Mouse (Mus musculus) neural tube, postnatal 0 days (tissue): Measurements from ENCODE around the gene Platr17. TPM values are rescaled to one million over a fixed set of nuclear protein-coding genes. Genes with fewer than 3 reads are reported as not detected.

Experiments
- microRNA-seq: library from miRNA; unstranded; fragments of <30 nt; microRNA quantifications from one replicate; pipeline ENCODE4, GENCODE M21; 2016
- polyA plus RNA-seq: library from polyadenylated mRNA; unstranded; fragments of >200 nt; fragmentation: Nextera tagmentation; extraction: Ambion mirVana; gene quantifications from 2 replicates; pipeline ENCODE4 v1.2.1, GENCODE M21; 2015

Platr17 gene
- polyA plus RNA-seq = 1.4 and 1.5 TPM in 2 replicates

DNA sequence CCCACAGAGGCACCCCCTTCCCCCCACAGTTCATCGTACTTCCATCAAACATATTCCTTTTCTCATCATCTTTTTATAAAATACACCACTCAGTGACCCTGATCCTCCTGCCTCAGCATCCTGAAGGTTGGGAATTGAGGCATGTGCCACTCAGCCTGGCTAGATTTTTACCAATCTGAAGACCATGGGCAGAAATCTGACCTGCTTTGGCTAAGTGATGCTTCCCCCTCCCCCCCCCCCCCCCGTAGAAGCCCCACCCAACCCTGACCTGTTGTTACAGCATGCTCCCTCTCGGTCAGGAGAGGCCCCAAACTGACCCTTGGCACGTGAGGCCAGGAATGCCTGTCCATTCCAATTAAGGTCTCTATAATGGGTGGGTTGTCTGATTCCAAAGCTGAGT lies at the start of gene Platr17:
Platr17 (plus strand) TSS at position 301 of the 400 bp plus-strand sequence.

GRCm38 (mm10) chr17:33873537-33873936 lies 31.4 kb upstream of the Platr17 start, which contains the start of gene Gm7029:
TSS of gene Gm7029 (plus strand) at chr17:33873837.

GRCm38 (mm10) chr17:33890533-33891059 lies 14.3 kb upstream of the Platr17 start, which contains the start of gene Kifc1:
TSS of gene Kifc1 (minus strand) at chr17:33890661.

GRCm38 (mm10) chr17:33909077-33909868 lies 4.3 kb downstream of the Platr17 start, which contains the start of gene Daxx:
TSS of gene Daxx (plus strand) at chr17:33909414.

DNA sequence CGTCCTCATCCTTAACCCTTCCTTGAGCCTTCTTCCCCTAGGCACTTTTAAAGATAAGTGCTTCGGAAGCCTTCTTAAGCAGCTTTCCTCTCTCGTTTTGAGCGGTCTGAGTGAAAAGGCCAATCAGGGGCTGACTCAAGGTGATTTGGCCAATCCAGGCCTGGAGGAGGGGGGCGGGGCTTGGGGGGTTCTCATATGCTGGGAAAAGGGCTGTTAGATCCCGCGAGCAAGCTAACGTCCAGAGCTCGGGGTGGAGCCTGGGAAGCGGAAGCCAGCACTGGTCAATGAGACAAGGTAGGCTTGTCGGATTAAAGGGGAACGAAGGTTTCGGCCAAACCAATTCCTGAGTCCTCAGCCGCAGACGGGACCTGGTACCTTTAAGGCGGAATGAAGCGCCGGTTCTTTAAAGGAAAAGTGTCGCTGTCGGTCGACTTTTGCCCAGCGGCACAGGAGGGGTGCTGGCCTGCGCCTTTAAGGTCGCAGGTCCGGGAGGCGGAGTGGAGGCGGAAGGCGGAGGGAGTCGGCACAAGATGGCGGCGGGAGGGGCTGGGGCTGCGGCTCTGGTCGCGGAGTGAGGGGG lies 10.8 kb downstream of the Platr17 start, which contains the start of the genes Tapbp and Zbtb22:
Tapbp (plus strand) TSS at position 229 of the 580 bp plus-strand sequence.
Zbtb22 (plus strand) TSS at position 234 of the 580 bp plus-strand sequence.

DNA sequence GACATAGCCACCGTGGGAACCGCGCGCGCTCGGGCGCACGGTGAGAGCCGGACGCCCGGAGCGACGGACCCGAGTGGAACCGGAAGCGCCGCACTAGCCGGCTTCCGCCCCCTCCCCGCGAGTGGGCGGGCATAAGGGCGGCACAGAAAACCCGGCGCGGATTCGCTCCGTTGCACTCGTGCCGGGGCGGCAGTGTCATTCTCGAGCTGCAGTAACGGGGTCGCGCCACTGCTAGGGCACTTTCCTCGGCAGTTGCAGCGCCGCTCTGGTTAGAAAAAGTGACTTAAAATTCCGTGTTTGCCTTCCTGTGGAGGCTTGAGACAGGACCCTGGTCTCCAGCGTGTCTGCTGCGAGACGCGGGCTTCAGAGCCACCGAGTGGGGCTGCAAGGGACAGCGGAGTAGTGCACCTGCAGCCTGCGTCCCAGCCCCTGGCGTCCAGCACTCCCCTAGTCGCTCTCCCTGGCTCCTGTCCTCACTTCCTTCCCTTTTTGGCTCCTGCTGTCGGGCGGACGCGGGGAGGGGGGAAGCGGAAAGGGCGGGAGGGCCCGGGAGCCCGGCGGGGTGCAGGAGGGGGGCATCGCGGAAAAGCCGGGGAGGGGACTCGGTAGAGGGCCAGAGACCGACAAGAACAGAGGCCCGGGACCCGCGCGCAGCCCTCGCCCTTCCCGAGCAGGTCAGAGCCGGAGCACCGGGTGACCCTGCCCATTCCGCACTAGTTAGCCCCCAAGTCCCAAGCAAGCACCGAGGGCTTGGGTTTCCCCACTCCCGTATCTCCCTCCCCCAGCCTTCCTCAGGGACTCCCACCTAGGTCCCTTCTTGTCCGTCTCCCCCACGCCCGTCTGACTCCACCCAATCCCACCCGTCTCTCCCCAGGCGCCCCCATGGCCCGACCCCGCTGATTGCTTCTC lies 24.7 kb downstream of the Platr17 start, which contains the start of gene Rgl2:
Rgl2 (plus strand) TSS at position 173 of the 909 bp plus-strand sequence.

GRCm38 (mm10) chr17:33940206-33940805 lies 35.4 kb downstream of the Platr17 start, which contains the start of the genes Pfdn6 and Wdr46:
TSS of gene Pfdn6 (minus strand) at chr17:33940343.
TSS of gene Wdr46 (plus strand) at chr17:33940660.

GRCm38 (mm10) chr17:33951021-33951946 lies 46.3 kb downstream of the Platr17 start, which contains the start of gene B3galt4:
TSS of gene B3galt4 (minus strand) at chr17:33951488.

DNA sequence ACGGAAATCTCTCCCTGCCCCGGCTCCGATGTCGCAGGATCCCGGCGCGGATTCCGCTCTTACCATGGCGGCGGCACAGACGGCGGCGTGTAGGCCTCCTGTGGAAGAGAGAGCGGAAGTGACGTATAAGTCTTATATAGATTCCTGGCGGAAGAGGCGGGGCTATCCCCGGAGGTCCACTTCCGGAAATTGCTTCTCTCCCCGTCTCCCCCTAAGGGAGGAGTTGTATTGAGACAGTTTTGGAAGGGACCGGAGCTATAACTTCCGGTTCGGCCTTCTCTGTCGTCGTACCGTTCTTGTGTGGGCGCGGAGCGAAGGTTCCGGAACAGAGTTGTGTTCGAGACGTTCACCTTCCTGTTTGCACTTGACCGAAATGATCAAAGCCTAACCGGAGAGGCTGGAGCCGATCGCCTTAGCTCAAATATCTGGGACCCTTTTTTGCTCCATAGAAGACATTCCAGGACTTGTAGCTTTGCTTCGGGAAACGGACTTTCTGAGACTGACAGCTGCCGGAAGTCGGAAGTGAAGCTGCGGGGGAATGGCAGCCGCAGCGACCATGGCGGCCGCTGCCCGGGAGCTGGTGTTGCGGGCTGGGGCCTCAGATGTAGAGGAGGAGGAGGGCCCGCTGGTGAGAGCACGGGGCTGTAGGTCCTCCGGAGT lies 50.8 kb downstream of the Platr17 start, which contains the start of the genes Vps52 and Rps18:
Vps52 (plus strand) TSS at position 258 of the 660 bp plus-strand sequence.
Rps18 (minus strand) TSS at position 447 of the 660 bp plus-strand sequence.

Small RNA genes lying within 50 kb of the gene (microRNA-seq; reads per million reads assigned to microRNA genes)
- gene Gm27740 = not detected

Other genes starting within 250 kb of the Platr17 start
- 101 and 115 TPM in 2 replicates for gene Hnrnpm, start 218.3 kb upstream of the Platr17 start, polyA plus RNA-seq
- gene March2, start 186.5 kb upstream of the Platr17 start, polyA plus RNA-seq = 76.0 and 80.0 TPM in 2 replicates
- gene Rab11b, start 144.6 kb upstream of the Platr17 start, polyA plus RNA-seq = 488 and 491 TPM in 2 replicates
- gene Angptl4, start 123.3 kb upstream of the Platr17 start, polyA plus RNA-seq = 41.0 and 44.6 TPM in 2 replicates
- gene Kank3, start 94.6 kb upstream of the Platr17 start, polyA plus RNA-seq = 38.1 and 42.0 TPM in 2 replicates
- 552 and 646 TPM in 2 replicates for gene Rps28, start 80.6 kb upstream of the Platr17 start, polyA plus RNA-seq
- gene Ndufa7, start 80.6 kb upstream of the Platr17 start, polyA plus RNA-seq = 595 and 638 TPM in 2 replicates
- gene Cd320, start 62.0 kb upstream of the Platr17 start, polyA plus RNA-seq = 51.5 and 57.3 TPM in 2 replicates
- not detected in 2 replicates for gene Gm7029, start 31.3 kb upstream of the Platr17 start, polyA plus RNA-seq
- gene Kifc1, start 14.5 kb upstream of the Platr17 start, polyA plus RNA-seq = 1.6 TPM in 2 replicates
- 40.7 and 43.3 TPM in 2 replicates for gene Daxx, start 4.3 kb downstream of the Platr17 start, polyA plus RNA-seq
- 47.9 and 55.8 TPM in 2 replicates for gene Tapbp, start 10.8 kb downstream of the Platr17 start, polyA plus RNA-seq
- 18.3 and 18.5 TPM in 2 replicates for gene Zbtb22, start 10.8 kb downstream of the Platr17 start, polyA plus RNA-seq
- gene Rgl2, start 24.4 kb downstream of the Platr17 start, polyA plus RNA-seq = 40.2 and 49.4 TPM in 2 replicates
- 181 TPM in 2 replicates for gene Pfdn6, start 35.2 kb downstream of the Platr17 start, polyA plus RNA-seq
- gene Wdr46, start 35.5 kb downstream of the Platr17 start, polyA plus RNA-seq = 17.0 and 17.9 TPM in 2 replicates
- gene B3galt4, start 46.4 kb downstream of the Platr17 start, polyA plus RNA-seq = 13.6 and 15.4 TPM in 2 replicates
- 60.0 and 63.3 TPM in 2 replicates for gene Vps52, start 50.7 kb downstream of the Platr17 start, polyA plus RNA-seq
- gene Rps18, start 50.9 kb downstream of the Platr17 start, polyA plus RNA-seq = 872 and 906 TPM in 2 replicates
- gene H2-K1, start 95.2 kb downstream of the Platr17 start, polyA plus RNA-seq = 23.9 and 24.3 TPM in 2 replicates
- 21.7 and 24.2 TPM in 2 replicates for gene Ring1, start 119.5 kb downstream of the Platr17 start, polyA plus RNA-seq
- gene H2-Ke6, start 122.9 kb downstream of the Platr17 start, polyA plus RNA-seq = 72.0 and 82.6 TPM in 2 replicates
- 143 and 149 TPM in 2 replicates for gene Slc39a7, start 126.5 kb downstream of the Platr17 start, polyA plus RNA-seq
- 50.1 and 52.1 TPM in 2 replicates for gene Rxrb, start 126.7 kb downstream of the Platr17 start, polyA plus RNA-seq
- gene Col11a2, start 134.3 kb downstream of the Platr17 start, polyA plus RNA-seq = 9.1 and 12.1 TPM in 2 replicates
- 0.25 and 0.64 TPM in 2 replicates for gene H2-Oa, start 187.2 kb downstream of the Platr17 start, polyA plus RNA-seq
- 26.1 and 27.0 TPM in 2 replicates for gene H2-DMa, start 214.4 kb downstream of the Platr17 start, polyA plus RNA-seq
- 107 and 118 TPM in 2 replicates for gene Brd2, start 217.5 kb downstream of the Platr17 start, polyA plus RNA-seq
- gene H2-DMb2, start 238.2 kb downstream of the Platr17 start, polyA plus RNA-seq = 0.66 and 0.96 TPM in 2 replicates
- 0.80 and 1.1 TPM in 2 replicates for gene H2-DMb1, start 247.9 kb downstream of the Platr17 start, polyA plus RNA-seq